Mouse (Mus musculus): ENCODE data around the gene 1700092M07Rik. TPM values are rescaled to one million over a fixed set of nuclear protein-coding genes. Genes with fewer than 3 reads are reported as not detected.

Gene 1700092M07Rik
- polyA plus RNA-seq, 1 experiment from 2014 or later, result 2.8 TPM

DNA sequence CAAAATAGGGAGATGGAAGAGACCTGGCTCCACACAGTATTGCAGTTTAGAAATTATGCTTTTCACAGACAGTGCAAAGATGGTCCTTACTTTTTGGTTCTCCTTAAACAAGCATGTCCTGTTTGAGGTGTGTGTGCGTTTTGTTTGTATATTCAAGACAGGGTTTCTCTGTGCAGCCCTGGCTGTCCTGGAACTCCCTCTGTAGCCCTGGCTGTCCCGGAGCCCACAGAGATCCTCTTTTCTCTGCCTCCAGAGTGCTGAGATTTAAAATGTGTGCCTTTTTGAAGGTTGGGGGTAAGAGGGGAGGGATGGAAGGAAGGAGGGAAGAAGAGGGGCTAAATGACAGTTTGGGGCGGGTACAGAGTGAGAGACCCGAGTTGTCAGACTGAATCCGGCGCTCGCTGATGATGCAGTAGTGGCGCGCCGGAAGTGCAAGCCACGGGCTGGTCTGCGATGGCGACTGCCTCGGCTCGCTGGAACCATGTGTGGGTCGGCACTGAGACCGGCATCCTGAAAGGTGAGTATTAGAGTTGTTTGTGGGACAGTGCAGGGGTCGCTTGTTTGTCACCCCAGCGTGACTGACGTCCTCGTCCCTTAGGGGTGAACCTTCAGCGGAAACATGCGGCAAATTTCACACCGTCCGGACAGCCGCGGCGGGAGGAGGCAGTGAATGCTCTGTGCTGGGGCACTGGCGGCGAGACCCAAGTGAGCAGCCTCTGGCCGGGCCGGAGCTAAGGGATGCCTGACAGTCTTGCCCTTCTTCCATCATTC is 4.9 kb upstream of the 1700092M07Rik start, which contains the start of gene Wdr74:
TSS of gene Wdr74 (plus strand) at position 439 of the 771 bp plus-strand sequence.
- no peaks in the 10 kb centered on the region for H3K27me3 ChIP-seq (replicated peaks; ENCODE audit: control insufficient read depth, insufficient read depth, low read length)
- ATAC-seq, result peak; percentile 94

DNA sequence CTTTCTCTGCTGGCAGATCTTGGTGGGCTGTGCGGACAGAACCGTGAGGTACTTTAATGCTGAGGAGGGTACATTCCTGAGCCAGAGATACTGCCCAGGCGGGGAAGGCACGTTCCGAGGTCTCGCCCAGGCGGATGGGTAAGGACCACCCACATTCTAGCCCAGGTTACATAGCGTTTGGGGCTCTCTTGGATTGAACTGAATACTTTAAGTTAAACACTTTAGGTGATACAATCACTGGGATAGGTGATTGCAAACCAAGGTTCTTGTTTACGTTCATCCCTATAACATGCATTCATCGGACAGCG is 4.4 kb upstream of the 1700092M07Rik start:
- WGBS, result 2% methylated on average over 11 of the region's 11 CpGs
- peaks cover 3% of the 10 kb centered on the region for H3K36me3 ChIP-seq (ENCODE audit: control insufficient read depth, insufficient read depth)
- H3K4me2 ChIP-seq (ENCODE audit: low read length), result peak overlapping the region; percentile 92
- H3K9me3 ChIP-seq (ENCODE audit: control insufficient read depth, low read length), result no peaks in the 10 kb centered on the region
- no peak for ATAC-seq
- H3K9ac ChIP-seq (replicated peaks; ENCODE audit: low read depth, low read length), result peak overlapping the region; percentile 79
- peak overlapping the region; percentile 61; the same call in 1 of the 2 replicates for H3K27ac ChIP-seq (ENCODE audit: low read length)
- H3K4me1 ChIP-seq (replicated peaks; ENCODE audit: control insufficient read depth, insufficient read depth, low read length), result peaks cover 18% of the 10 kb centered on the region
- H3K4me3 ChIP-seq (replicated peaks; ENCODE audit: low read length), result peak overlapping the region; percentile 86
- H3K27me3 ChIP-seq (replicated peaks; ENCODE audit: control insufficient read depth, insufficient read depth, low read length), result no peaks in the 10 kb centered on the region

More for the DNA sequence above, 4.9 kb upstream of the 1700092M07Rik start, which contains the start of gene Wdr74:
- peak within 1 kb of the TSS; percentile 86 for H3K4me3 ChIP-seq (replicated peaks; ENCODE audit: low read length)
- peaks cover 13% of the 10 kb centered on the region for H3K4me1 ChIP-seq (replicated peaks; ENCODE audit: control insufficient read depth, insufficient read depth, low read length)
- H3K27ac ChIP-seq (ENCODE audit: low read length), result peak within 1 kb of the TSS; percentile 70
- H3K9me3 ChIP-seq (ENCODE audit: control insufficient read depth, low read length), result no peaks in the 10 kb centered on the region
- peak within 1 kb of the TSS; percentile 92 for H3K4me2 ChIP-seq (ENCODE audit: low read length)
- WGBS, result under 1% methylated on average over 32 of the region's 32 CpGs
- peaks cover 3% of the 10 kb centered on the region for H3K36me3 ChIP-seq (ENCODE audit: control insufficient read depth, insufficient read depth)
- H3K9ac ChIP-seq (replicated peaks; ENCODE audit: low read depth, low read length), result peak within 1 kb of the TSS; percentile 79

DNA sequence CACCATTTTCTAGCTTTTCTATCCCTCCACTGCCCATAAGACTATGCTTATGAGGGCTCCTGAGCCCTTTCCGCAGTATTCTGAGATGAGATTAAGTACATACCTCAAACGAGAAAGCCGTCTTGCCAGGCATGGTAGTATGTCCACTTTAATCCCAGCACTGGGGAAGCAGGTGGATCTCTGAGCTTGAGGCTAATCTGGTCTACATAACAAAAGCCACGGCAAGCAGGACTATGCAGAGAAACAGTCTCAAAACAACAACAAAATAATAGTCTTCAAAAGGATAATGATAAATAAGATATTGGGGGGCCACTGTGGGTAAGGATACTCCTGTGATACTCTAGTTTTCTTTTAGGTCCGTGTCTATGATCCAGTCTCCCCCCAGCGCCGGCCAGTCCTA is 1.6 kb upstream of the 1700092M07Rik start:
- no peak for ATAC-seq
- Histone ChIP-seq H3K36me3 (ENCODE audit: control insufficient read depth, insufficient read depth) (peaks cover 6% of the 10 kb centered on the region), H3K9ac (replicated peaks; ENCODE audit: low read depth, low read length) (no peak overlapping the region), H3K9me3 (ENCODE audit: control insufficient read depth, low read length) (no peaks in the 10 kb centered on the region), H3K27me3 (replicated peaks; ENCODE audit: control insufficient read depth, insufficient read depth, low read length) (no peaks in the 10 kb centered on the region), H3K4me3 (replicated peaks; ENCODE audit: low read length) (no peak overlapping the region), H3K4me1 (replicated peaks; ENCODE audit: control insufficient read depth, insufficient read depth, low read length) (peaks cover 32% of the 10 kb centered on the region), H3K4me2 (ENCODE audit: low read length) (no peak overlapping the region), H3K27ac (ENCODE audit: low read length) (no peak overlapping the region)
- 91% methylated on average over 7 of the region's 7 CpGs for WGBS

DNA sequence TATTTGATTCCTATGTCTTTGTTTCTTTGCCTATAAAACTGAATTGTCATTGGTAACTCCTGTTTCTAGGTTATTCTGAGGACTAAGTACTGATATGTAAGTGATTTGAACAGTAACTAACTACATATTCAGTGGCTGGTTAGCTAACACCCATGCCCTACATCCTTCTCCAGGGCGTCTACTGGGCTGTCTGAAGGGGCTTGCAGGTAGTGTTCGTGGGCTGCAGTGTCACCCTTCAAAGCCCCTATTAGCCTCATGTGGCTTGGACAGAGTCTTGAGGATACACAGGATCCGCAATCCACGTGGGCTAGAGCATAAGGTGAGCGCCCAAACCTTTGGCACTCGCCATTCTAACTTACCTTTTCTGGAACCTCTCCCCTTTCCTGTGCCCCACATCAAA is 872 bp upstream of the 1700092M07Rik start:
- no peak overlapping the region for H3K9ac ChIP-seq (replicated peaks; ENCODE audit: low read depth, low read length)
- H3K27me3 ChIP-seq (replicated peaks; ENCODE audit: control insufficient read depth, insufficient read depth, low read length), result no peaks in the 10 kb centered on the region
- H3K4me2 ChIP-seq (ENCODE audit: low read length), result no peak overlapping the region
- no peaks in the 10 kb centered on the region for H3K9me3 ChIP-seq (ENCODE audit: control insufficient read depth, low read length)
- no peak overlapping the region for H3K27ac ChIP-seq (ENCODE audit: low read length)
- WGBS, result 91% methylated on average over 6 of the region's 6 CpGs
- peaks cover 7% of the 10 kb centered on the region for H3K36me3 ChIP-seq (ENCODE audit: control insufficient read depth, insufficient read depth)
- H3K4me1 ChIP-seq (replicated peaks; ENCODE audit: control insufficient read depth, insufficient read depth, low read length), result peaks cover 32% of the 10 kb centered on the region
- no peak for ATAC-seq
- no peak overlapping the region for H3K4me3 ChIP-seq (replicated peaks; ENCODE audit: low read length)

DNA sequence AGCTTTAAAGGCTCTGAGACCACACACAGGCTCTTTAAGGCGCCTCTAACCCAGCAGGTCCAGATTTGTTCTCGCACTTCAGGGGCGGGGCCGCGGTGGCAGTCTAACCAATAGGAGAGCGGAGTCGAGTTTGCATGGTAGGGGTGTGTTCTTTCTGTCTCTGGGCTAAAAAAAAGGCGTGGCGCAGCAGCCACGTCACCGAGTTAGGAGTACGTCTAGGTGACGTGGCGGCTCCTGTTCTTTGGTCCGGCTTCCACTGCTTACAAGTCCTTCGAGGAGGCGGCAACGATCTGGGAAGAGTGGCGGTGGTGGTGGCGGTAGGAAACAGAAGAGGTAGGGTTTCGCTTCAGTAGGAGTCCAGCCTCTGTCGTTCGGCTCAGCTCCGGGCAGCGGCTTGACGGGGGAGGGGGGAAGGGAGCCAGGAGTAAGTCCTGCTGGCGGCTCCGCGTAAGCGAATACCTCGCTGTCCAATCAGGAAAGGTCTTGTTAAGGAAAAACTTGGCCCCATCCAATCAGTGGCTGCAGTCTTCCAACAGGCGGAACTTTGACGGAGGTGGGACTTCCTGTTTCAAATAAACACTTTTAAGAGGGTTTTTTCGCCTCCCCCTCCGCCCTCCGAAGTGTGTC is 838 bp downstream of the 1700092M07Rik start, which contains the start of gene Stx5a:
TSS of gene Stx5a (plus strand) at position 171 of the 627 bp plus-strand sequence.
- peak; percentile 98 for ATAC-seq
- Histone ChIP-seq H3K9ac (replicated peaks; ENCODE audit: low read depth, low read length) (peak within 1 kb of the TSS; percentile 85), H3K9me3 (ENCODE audit: control insufficient read depth, low read length) (no peaks in the 10 kb centered on the region), H3K27ac (ENCODE audit: low read length) (peak within 1 kb of the TSS; percentile 96), H3K4me3 (replicated peaks; ENCODE audit: low read length) (peak within 1 kb of the TSS; percentile 93), H3K4me2 (ENCODE audit: low read length) (peak within 1 kb of the TSS; percentile 99), H3K27me3 (replicated peaks; ENCODE audit: control insufficient read depth, insufficient read depth, low read length) (no peaks in the 10 kb centered on the region), H3K36me3 (ENCODE audit: control insufficient read depth, insufficient read depth) (peaks cover 17% of the 10 kb centered on the region), H3K4me1 (replicated peaks; ENCODE audit: control insufficient read depth, insufficient read depth, low read length) (peaks cover 25% of the 10 kb centered on the region)
- under 1% methylated on average over 36 of the region's 36 CpGs for WGBS

DNA sequence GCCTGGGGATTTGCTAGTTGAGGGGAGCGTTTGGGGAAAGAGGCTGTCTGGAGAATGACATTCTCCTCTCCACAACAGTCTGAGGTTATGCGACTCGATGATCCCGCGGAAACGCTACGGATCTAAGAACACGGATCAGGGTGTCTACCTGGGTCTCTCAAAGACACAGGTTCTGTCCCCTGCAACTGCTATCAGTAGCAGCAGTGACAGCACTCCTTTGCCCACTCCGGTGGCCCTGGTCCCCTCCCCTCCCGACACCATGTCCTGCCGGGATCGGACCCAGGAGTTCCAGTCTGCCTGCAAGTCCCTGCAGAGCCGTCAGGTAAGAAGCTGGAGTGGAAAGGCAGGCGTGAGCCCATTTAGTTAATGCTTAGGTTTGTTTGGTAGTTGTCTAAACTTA is 1.7 kb downstream of the 1700092M07Rik start:
- ATAC-seq, result no peak
- Histone ChIP-seq H3K9me3 (ENCODE audit: control insufficient read depth, low read length) (no peaks in the 10 kb centered on the region), H3K9ac (replicated peaks; ENCODE audit: low read depth, low read length) (peak overlapping the region; percentile 85), H3K4me3 (replicated peaks; ENCODE audit: low read length) (peak overlapping the region; percentile 93), H3K27me3 (replicated peaks; ENCODE audit: control insufficient read depth, insufficient read depth, low read length) (no peaks in the 10 kb centered on the region), H3K36me3 (ENCODE audit: control insufficient read depth, insufficient read depth) (peaks cover 23% of the 10 kb centered on the region), H3K4me1 (replicated peaks; ENCODE audit: control insufficient read depth, insufficient read depth, low read length) (peaks cover 23% of the 10 kb centered on the region), H3K27ac (ENCODE audit: low read length) (no peak overlapping the region; the same call in 1 of the 2 replicates), H3K4me2 (ENCODE audit: low read length) (peak overlapping the region; percentile 99)
- 23% methylated on average over 14 of the region's 14 CpGs for WGBS

DNA sequence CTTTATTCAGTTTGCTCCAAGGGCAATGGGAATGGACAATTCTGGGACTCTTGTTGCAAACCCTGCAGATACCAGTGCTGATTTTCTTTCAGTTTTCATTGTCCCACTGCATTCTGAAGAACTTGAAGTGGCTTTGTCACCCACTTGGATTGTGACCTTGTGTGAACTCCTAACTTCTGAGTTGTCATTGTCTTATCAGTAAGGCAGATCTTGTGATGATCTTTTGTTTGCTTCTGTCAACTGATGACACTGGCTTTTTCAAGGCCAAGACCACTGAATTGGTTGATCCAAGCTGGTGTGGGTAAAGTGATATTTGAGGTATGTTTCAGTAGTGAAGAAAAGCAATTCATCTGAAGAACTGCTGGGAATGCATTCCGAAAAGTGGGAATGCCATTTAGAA is 4.9 kb downstream of the 1700092M07Rik start:
- no peaks in the 10 kb centered on the region for H3K27me3 ChIP-seq (replicated peaks; ENCODE audit: control insufficient read depth, insufficient read depth, low read length)
- no peaks in the 10 kb centered on the region for H3K9me3 ChIP-seq (ENCODE audit: control insufficient read depth, low read length)
- H3K4me3 ChIP-seq (replicated peaks; ENCODE audit: low read length), result no peak overlapping the region
- no peak for ATAC-seq
- no peak overlapping the region for H3K9ac ChIP-seq (replicated peaks; ENCODE audit: low read depth, low read length)
- H3K4me1 ChIP-seq (replicated peaks; ENCODE audit: control insufficient read depth, insufficient read depth, low read length), result peaks cover 21% of the 10 kb centered on the region
- peaks cover 41% of the 10 kb centered on the region for H3K36me3 ChIP-seq (ENCODE audit: control insufficient read depth, insufficient read depth)
- H3K4me2 ChIP-seq (ENCODE audit: low read length), result no peak overlapping the region
- H3K27ac ChIP-seq (ENCODE audit: low read length), result no peak overlapping the region
- 97% methylated on average over 1 of the region's 1 CpGs for WGBS

DNA sequence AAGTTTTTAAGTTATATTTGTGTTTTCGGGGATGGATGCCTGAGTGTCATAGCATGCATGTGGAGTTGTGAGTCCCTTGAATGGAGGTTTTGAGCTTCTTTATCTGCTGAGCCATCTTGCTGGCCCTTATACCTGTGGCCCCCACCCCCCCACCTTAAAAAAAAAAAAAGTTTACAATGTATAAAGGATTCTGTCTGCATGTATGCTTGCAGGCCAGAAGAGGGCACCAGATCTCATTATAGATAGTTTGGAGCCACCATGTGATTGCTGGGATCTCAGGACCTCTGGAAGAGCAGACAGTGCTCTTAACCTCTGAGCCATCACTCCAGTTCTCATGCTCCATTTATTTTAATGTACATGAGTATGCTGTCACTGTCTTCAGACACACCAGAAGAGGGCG is 6.8 kb downstream of the 1700092M07Rik start:
- Histone ChIP-seq H3K27me3 (replicated peaks; ENCODE audit: control insufficient read depth, insufficient read depth, low read length) (no peaks in the 10 kb centered on the region), H3K27ac (ENCODE audit: low read length) (no peak overlapping the region), H3K4me3 (replicated peaks; ENCODE audit: low read length) (no peak overlapping the region), H3K9ac (replicated peaks; ENCODE audit: low read depth, low read length) (no peak overlapping the region), H3K9me3 (ENCODE audit: control insufficient read depth, low read length) (no peaks in the 10 kb centered on the region), H3K36me3 (ENCODE audit: control insufficient read depth, insufficient read depth) (peaks cover 46% of the 10 kb centered on the region), H3K4me1 (replicated peaks; ENCODE audit: control insufficient read depth, insufficient read depth, low read length) (peaks cover 8% of the 10 kb centered on the region), H3K4me2 (ENCODE audit: low read length) (no peak overlapping the region)
- 74% methylated on average over 2 of the region's 2 CpGs for WGBS
- ATAC-seq, result no peak

DNA sequence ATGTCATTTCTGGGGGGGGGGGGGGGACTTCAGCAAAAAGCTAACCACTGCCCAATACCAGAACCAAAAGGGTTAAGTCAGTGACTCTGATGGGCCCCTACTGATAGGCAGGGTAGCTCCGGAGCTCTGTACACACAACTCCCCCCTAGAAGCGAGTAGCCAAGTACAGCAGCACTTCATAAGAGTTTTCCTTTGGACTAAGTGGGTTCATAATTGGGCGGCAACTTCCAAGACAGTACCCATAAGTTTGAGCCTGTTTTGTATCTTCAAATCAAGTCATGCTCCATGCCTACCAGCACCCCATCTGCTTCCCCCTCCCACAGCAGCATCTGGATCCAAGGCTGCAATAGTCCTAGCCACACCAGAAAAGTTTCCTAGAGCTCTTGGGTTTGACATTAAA is 15.1 kb downstream of the 1700092M07Rik start:
- ATAC-seq, result no peak

More for the DNA sequence above, 15.1 kb downstream of the 1700092M07Rik start:
- Histone ChIP-seq H3K4me1 (replicated peaks; ENCODE audit: control insufficient read depth, insufficient read depth, low read length) (peaks cover 24% of the 10 kb centered on the region), H3K4me3 (replicated peaks; ENCODE audit: low read length) (no peak overlapping the region), H3K4me2 (ENCODE audit: low read length) (0 out of 2 replicates have a peak overlapping the region, but pooled peaks have one; percentile 87), H3K27ac (ENCODE audit: low read length) (no peak overlapping the region), H3K9ac (replicated peaks; ENCODE audit: low read depth, low read length) (no peak overlapping the region), H3K36me3 (ENCODE audit: control insufficient read depth, insufficient read depth) (peaks cover 17% of the 10 kb centered on the region), H3K9me3 (ENCODE audit: control insufficient read depth, low read length) (no peaks in the 10 kb centered on the region), H3K27me3 (replicated peaks; ENCODE audit: control insufficient read depth, insufficient read depth, low read length) (no peaks in the 10 kb centered on the region)
- 85% methylated on average over 3 of the region's 3 CpGs for WGBS
